Mouse (Mus musculus): ENCODE results near the gene Dip2c. TPM values are rescaled to one million over a fixed set of nuclear protein-coding genes. Genes with fewer than 3 reads are reported as not detected.

Dip2c gene
- 13.2 and 13.4 TPM in 2 replicates for polyA plus RNA-seq (2016; fragmentation: Nextera tagmentation; extraction: Ambion mirVana)

GRCm38 (mm10) chr13:9276322-9276855, at the start of gene Dip2c:
TSS of gene Dip2c (plus strand) at chr13:9276528.
- peak; percentile 93 for ATAC-seq (ENCODE audit: low FRiP score, low read depth)
- H3K9ac ChIP-seq (replicated peaks), result peak within 1 kb of the TSS; percentile 98
- H3K36me3 ChIP-seq, result no peaks in the 10 kb centered on the region
- no peaks in the 10 kb centered on the region for H3K27me3 ChIP-seq
- H3K4me2 ChIP-seq (replicated peaks), result peak within 1 kb of the TSS; percentile 79
- H3K27ac ChIP-seq (replicated peaks), result peak within 1 kb of the TSS; percentile 99
- under 1% methylated on average over 59 of the region's 67 CpGs for WGBS
- peak within 1 kb of the TSS; percentile 95 for H3K4me3 ChIP-seq
- H3K9me3 ChIP-seq, result no peaks in the 10 kb centered on the region
- peaks cover 17% of the 10 kb centered on the region for H3K4me1 ChIP-seq

GRCm38 (mm10) chr13:9227078-9227477, 49.2 kb upstream of the Dip2c start:
- Histone ChIP-seq H3K27ac (replicated peaks) (no peak overlapping the region), H3K36me3 (no peaks in the 10 kb centered on the region), H3K9ac (replicated peaks) (no peak overlapping the region), H3K4me3 (no peak overlapping the region), H3K9me3 (no peaks in the 10 kb centered on the region), H3K4me2 (replicated peaks) (no peak overlapping the region), H3K27me3 (no peaks in the 10 kb centered on the region), H3K4me1 (no peaks in the 10 kb centered on the region)
- WGBS, result 77% methylated on average over 5 of the region's 5 CpGs
- no peak for ATAC-seq (ENCODE audit: low FRiP score, low read depth)

- no peaks in the 10 kb centered on the region for H3K4me1 ChIP-seq
- no peaks in the 10 kb centered on the region for H3K36me3 ChIP-seq
- 90% methylated on average over 7 of the region's 7 CpGs for WGBS
- H3K4me3 ChIP-seq, result no peak overlapping the region
- no peaks in the 10 kb centered on the region for H3K27me3 ChIP-seq
- no peak overlapping the region for H3K4me2 ChIP-seq (replicated peaks)
- H3K27ac ChIP-seq (replicated peaks), result no peak overlapping the region
- no peak for ATAC-seq (ENCODE audit: low FRiP score, low read depth)
- H3K9ac ChIP-seq (replicated peaks), result no peak overlapping the region
- no peaks in the 10 kb centered on the region for H3K9me3 ChIP-seq
Observed at GRCm38 (mm10) chr13:9237495-9237894, 38.8 kb upstream of the Dip2c start.

GRCm38 (mm10) chr13:9239127-9239526, 37.2 kb upstream of the Dip2c start:
- no peaks in the 10 kb centered on the region for H3K9me3 ChIP-seq
- ATAC-seq (ENCODE audit: low FRiP score, low read depth), result no peak
- no peaks in the 10 kb centered on the region for H3K27me3 ChIP-seq
- WGBS, result 85% methylated on average over 5 of the region's 5 CpGs
- no peak overlapping the region for H3K4me2 ChIP-seq (replicated peaks)
- H3K9ac ChIP-seq (replicated peaks), result no peak overlapping the region
- H3K4me1 ChIP-seq, result no peaks in the 10 kb centered on the region
- no peak overlapping the region for H3K27ac ChIP-seq (replicated peaks)
- H3K36me3 ChIP-seq, result no peaks in the 10 kb centered on the region
- H3K4me3 ChIP-seq, result no peak overlapping the region

- 90% methylated on average over 12 of the region's 12 CpGs for WGBS
- no peak for ATAC-seq (ENCODE audit: low FRiP score, low read depth)
Observed at GRCm38 (mm10) chr13:9239631-9240236, 36.6 kb upstream of the Dip2c start.

GRCm38 (mm10) chr13:9261748-9262147, 14.6 kb upstream of the Dip2c start:
- H3K4me3 ChIP-seq, result no peak overlapping the region
- H3K36me3 ChIP-seq, result no peaks in the 10 kb centered on the region
- no peak overlapping the region for H3K4me2 ChIP-seq (replicated peaks)
- no peak for ATAC-seq (ENCODE audit: low FRiP score, low read depth)
- H3K4me1 ChIP-seq, result no peaks in the 10 kb centered on the region
- no peaks in the 10 kb centered on the region for H3K9me3 ChIP-seq
- no peak overlapping the region for H3K27ac ChIP-seq (replicated peaks)
- no peaks in the 10 kb centered on the region for H3K27me3 ChIP-seq
- WGBS, result 81% methylated on average over 4 of the region's 4 CpGs
- no peak overlapping the region for H3K9ac ChIP-seq (replicated peaks)

More at GRCm38 (mm10) chr13:9239631-9240236, 36.6 kb upstream of the Dip2c start:
- Histone ChIP-seq H3K27ac (replicated peaks) (no peak overlapping the region), H3K4me3 (no peak overlapping the region), H3K4me1 (no peaks in the 10 kb centered on the region), H3K4me2 (replicated peaks) (no peak overlapping the region), H3K36me3 (no peaks in the 10 kb centered on the region), H3K27me3 (no peaks in the 10 kb centered on the region), H3K9me3 (no peaks in the 10 kb centered on the region), H3K9ac (replicated peaks) (no peak overlapping the region)

- H3K4me1 ChIP-seq, result no peaks in the 10 kb centered on the region
- WGBS, result 95% methylated on average over 5 of the region's 5 CpGs
- H3K9ac ChIP-seq (replicated peaks), result no peak overlapping the region
- H3K27me3 ChIP-seq, result no peaks in the 10 kb centered on the region
- no peak overlapping the region for H3K4me3 ChIP-seq
- H3K27ac ChIP-seq (replicated peaks), result no peak overlapping the region
- H3K36me3 ChIP-seq, result no peaks in the 10 kb centered on the region
- no peak overlapping the region for H3K4me2 ChIP-seq (replicated peaks)
- no peak for ATAC-seq (ENCODE audit: low FRiP score, low read depth)
- no peaks in the 10 kb centered on the region for H3K9me3 ChIP-seq
Observed at GRCm38 (mm10) chr13:9265516-9265915, 10.8 kb upstream of the Dip2c start.

GRCm38 (mm10) chr13:9276856-9277620, 710 bp downstream of the Dip2c start:
- Histone ChIP-seq H3K27ac (replicated peaks) (peak overlapping the region; percentile 99), H3K4me1 (peaks cover 21% of the 10 kb centered on the region), H3K9me3 (no peaks in the 10 kb centered on the region), H3K4me3 (peak overlapping the region; percentile 95), H3K4me2 (replicated peaks) (peak overlapping the region; percentile 79), H3K36me3 (no peaks in the 10 kb centered on the region), H3K9ac (replicated peaks) (peak overlapping the region; percentile 98), H3K27me3 (no peaks in the 10 kb centered on the region)
- WGBS, result under 1% methylated on average over 60 of the region's 75 CpGs
- peak; percentile 80 for ATAC-seq (ENCODE audit: low FRiP score, low read depth)

GRCm38 (mm10) chr13:9277621-9277960, 1.3 kb downstream of the Dip2c start:
- H3K9me3 ChIP-seq, result no peaks in the 10 kb centered on the region
- peak overlapping the region; percentile 98 for H3K9ac ChIP-seq (replicated peaks)
- peak overlapping the region; percentile 95 for H3K4me3 ChIP-seq
- under 1% methylated on average over 15 of the region's 15 CpGs for WGBS
- H3K27me3 ChIP-seq, result no peaks in the 10 kb centered on the region
- H3K27ac ChIP-seq (replicated peaks), result peak overlapping the region; percentile 99
- H3K4me2 ChIP-seq (replicated peaks), result peak overlapping the region; percentile 79
- H3K4me1 ChIP-seq, result peaks cover 21% of the 10 kb centered on the region
- ATAC-seq (ENCODE audit: low FRiP score, low read depth), result no peak
- H3K36me3 ChIP-seq, result no peaks in the 10 kb centered on the region

- Histone ChIP-seq H3K36me3 (no peaks in the 10 kb centered on the region), H3K4me2 (replicated peaks) (peak overlapping the region; percentile 79), H3K4me3 (peak overlapping the region; percentile 95), H3K4me1 (peaks cover 24% of the 10 kb centered on the region), H3K9me3 (no peaks in the 10 kb centered on the region), H3K27ac (replicated peaks) (no peak overlapping the region), H3K9ac (replicated peaks) (peak overlapping the region; percentile 98; the same call in 1 of the 2 replicates), H3K27me3 (no peaks in the 10 kb centered on the region)
- no peak for ATAC-seq (ENCODE audit: low FRiP score, low read depth)
- WGBS, result 84% methylated on average over 5 of the region's 5 CpGs
Observed at GRCm38 (mm10) chr13:9278636-9279035, 2.3 kb downstream of the Dip2c start.

GRCm38 (mm10) chr13:9283050-9283449, 6.7 kb downstream of the Dip2c start:
- no peak for ATAC-seq (ENCODE audit: low FRiP score, low read depth)

GRCm38 (mm10) chr13:9289916-9290315, 13.6 kb downstream of the Dip2c start:
- Histone ChIP-seq H3K9me3 (no peaks in the 10 kb centered on the region), H3K4me2 (replicated peaks) (no peak overlapping the region), H3K27ac (replicated peaks) (no peak overlapping the region), H3K4me3 (no peak overlapping the region), H3K9ac (replicated peaks) (no peak overlapping the region), H3K36me3 (no peaks in the 10 kb centered on the region), H3K27me3 (no peaks in the 10 kb centered on the region), H3K4me1 (0 out of 2 replicates have a peak, but pooled peaks cover 3% of the 10 kb centered on the region)
- no peak for ATAC-seq (ENCODE audit: low FRiP score, low read depth)
- WGBS, result 41% methylated on average over 2 of the region's 2 CpGs

More at GRCm38 (mm10) chr13:9283050-9283449, 6.7 kb downstream of the Dip2c start:
- Histone ChIP-seq H3K4me2 (replicated peaks) (no peak overlapping the region), H3K36me3 (no peaks in the 10 kb centered on the region), H3K4me3 (no peak overlapping the region), H3K27ac (replicated peaks) (no peak overlapping the region), H3K9me3 (no peaks in the 10 kb centered on the region), H3K27me3 (no peaks in the 10 kb centered on the region), H3K9ac (replicated peaks) (no peak overlapping the region), H3K4me1 (peaks cover 20% of the 10 kb centered on the region)
- 77% methylated on average over 13 of the region's 13 CpGs for WGBS
